Mouse (Mus musculus): ENCODE data around the gene Gstm6.
"Not testable (repeated sequence)": the region's sequence is repeated elsewhere in the genome, so short reads cannot be mapped to it uniquely, and the experiment has no call there.

Gene Gstm6

DNA sequence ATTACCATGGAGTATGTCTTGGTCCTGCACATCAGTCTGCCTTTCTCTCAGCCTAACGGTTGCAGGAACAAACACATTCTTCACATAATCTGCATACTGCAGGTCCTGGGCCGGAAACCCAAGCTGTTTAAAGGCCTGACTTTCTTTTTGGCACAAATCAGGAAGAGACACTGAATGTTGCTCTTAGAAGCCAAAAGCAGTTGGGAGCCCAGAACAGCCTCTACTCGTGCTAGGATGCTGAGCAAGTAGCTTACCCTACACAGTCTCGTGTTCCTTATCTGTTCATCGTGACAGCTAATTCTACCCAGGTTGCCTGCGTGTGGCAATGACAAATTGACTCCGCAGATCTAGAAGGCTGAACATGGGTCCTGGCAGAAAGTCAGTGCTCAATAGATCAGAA, 3.0 kb downstream of the Gstm6 start:
- DNase-seq = no peak

DNA sequence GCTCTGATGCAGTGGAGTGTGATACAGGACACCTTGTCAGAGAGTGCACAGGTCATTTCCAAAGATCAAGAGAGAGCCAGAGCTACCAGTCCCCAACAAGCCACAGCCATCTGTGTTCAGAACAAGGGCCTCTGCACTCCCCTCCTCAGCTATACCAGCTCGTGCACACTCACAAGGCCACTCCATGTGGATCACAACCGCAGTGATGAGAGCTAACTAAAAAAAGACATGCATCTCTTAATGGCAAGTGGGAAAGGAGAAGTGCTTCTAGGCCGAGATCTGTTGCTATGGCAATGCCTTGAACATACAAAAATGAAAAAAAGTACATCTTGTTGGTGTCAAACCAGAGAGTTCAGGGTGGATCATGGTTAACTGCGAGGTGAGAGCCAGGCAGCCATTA, 3.7 kb downstream of the Gstm6 start:
- DNase-seq = no peak

- DNase-seq = peak; percentile 75 to 80
Measured at GRCm38 (mm10) chr3:107939403-107939802, 4.1 kb downstream of the Gstm6 start.

DNA sequence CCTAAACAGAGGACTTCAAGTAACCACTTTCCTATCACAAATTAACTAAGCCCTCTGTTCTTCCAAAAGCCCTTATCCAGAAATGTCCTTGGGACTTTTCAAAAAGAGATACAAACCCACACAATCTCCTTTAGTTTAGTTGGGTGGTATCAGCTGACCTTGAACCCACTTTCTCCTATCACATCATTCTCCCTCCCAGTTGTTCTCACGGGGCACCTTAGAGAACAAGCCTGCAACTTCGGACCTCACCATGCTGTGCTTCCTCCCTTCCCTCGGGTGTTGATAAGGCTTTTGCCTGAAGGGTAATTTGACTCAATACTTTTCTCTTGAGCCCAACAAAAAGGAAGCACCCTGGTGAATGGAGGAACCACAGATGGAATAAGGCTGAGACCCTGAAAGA, 7.7 kb downstream of the Gstm6 start:
- DNase-seq = no peak

GRCm38 (mm10) chr3:107935268-107935667, 8.3 kb downstream of the Gstm6 start:
- DNase-seq = no peak

DNA sequence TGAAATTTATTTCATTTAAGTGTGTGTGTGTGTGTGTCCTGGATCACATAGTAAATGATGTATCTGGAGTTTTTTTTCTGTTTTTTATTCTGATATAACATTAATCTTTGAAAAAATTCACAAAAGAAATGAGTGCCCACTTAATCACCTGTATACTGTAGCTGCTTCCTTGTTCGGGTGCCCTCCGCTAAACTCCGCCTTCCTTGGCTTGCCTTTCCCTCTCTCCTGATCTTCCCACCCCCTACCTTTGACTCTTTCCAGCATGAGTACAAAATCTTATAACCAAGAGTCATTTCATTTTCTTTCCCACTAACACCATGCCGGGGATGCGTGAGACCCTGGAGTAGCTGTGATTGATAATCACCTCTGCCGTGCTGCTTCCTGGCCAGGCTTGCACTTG, 11.4 kb downstream of the Gstm6 start:
- DNase-seq = no peak

DNA sequence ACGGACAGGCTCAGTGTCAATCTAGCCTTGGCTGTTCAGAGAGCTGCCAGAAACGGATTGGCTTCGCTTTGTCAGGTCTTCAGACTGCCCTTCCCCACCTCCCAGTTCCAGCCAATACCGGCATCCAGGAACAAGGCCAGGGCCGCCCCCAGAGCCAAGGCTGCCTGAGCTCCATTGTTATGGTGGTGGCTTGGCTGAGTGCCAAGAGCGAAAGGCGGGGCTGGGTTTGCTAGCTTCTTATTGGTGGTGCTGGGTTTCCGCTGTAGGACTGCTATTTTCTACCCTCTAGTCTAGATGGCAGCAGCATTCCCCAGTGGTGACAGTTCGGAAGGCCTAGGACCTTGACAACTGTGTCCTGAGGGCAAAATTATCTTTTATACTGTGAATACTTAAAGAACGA, 11.9 kb downstream of the Gstm6 start, which contains the start of gene Gstm7:
Gene Gstm7 (minus strand): TSS at position 148 of the 400 bp plus-strand sequence.
- DNase-seq = peak; percentile 98 to 99

GRCm38 (mm10) chr3:107931134-107931533, 12.4 kb downstream of the Gstm6 start:
- no peak for DNase-seq

- no peak for DNase-seq
Measured at GRCm38 (mm10) chr3:107929731-107930130, 13.8 kb downstream of the Gstm6 start.

DNA sequence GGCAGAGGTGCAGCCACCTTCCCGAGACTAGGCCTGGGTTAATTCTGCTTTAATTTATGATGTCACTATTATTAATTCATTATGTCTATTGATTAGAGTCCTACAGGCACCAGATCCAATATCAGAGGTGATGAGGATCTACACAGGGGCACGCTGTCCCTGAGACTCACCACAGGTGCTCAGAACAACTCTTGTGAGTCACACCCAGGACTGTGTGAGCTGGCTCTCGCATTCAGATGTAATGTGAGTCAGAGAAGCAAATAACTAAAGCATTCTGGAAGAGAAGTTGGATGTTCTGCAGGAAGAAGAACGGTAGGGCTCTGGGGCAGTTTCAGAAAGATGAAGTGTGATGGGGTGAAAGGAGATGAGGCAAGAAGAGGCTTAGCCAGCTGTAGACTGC, 14.3 kb downstream of the Gstm6 start:
- no peak for DNase-seq

GRCm38 (mm10) chr3:107928691-107929090, 14.9 kb downstream of the Gstm6 start:
- DNase-seq = no peak

DNA sequence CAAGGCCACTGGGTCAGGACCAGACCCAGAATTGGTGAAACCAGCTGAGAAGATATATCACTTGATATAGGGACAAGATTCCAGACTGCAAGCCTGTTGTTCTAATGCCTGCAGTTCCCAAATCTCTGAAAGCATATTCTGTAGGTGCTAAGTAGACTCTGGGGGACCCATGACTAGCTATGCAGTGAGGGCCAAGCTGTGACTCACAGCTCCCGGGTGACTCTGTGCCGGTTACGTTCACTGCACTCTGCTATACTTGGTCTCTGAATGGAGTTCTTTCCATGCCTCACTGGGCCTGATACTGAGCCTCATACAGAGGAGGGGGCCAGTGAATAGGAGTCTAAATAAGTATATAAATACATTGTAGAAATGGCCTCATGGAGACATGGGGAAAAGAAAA, 15.7 kb downstream of the Gstm6 start:
- no peak for DNase-seq

DNA sequence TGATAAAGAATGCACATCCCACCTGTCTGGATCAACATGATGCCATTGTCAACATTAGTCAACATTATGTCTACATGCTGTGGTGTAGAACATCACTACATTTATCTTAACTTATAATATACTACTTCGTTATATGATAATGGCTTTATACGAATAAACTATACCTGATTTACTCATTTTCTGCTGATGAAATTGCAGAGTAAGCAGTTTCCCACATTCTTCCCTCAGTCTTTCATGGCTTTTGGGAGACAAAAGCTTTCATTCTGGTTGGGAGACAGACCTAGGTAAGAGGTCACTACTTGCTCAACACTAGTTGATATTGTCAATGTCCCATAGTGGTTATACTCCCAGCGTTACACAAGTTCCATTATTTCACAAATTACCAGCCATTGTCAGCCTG, 18.2 kb downstream of the Gstm6 start:
- no peak for DNase-seq

GRCm38 (mm10) chr3:107920348-107920747, 23.2 kb downstream of the Gstm6 start:
- no peak for DNase-seq

GRCm38 (mm10) chr3:107917783-107918408, 25.7 kb downstream of the Gstm6 start:
- DNase-seq = peak; percentile 67 to 73

GRCm38 (mm10) chr3:107917097-107917496, 26.5 kb downstream of the Gstm6 start:
- DNase-seq = no peak

DNA sequence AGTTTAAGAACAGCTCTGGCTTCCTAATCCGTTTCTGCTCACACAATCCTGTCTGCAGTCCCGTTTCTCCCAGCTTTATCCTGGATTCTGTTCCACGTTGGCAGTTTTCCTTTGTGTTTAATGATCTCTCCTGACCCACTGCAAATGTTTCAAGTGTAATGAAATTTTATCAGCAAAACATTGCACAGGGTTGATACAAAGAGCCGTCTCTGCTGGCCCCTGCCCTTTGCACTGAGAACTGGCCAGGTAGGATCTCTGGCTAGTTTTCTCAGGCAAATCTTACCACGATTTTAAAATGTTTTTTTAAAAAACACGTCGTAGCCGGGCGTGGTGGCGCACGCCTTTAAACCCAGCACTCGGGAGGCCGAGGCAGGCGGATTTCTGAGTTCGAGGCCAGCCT, 26.9 kb downstream of the Gstm6 start:
- DNase-seq = no peak

GRCm38 (mm10) chr3:107905942-107906341, 37.6 kb downstream of the Gstm6 start:
- DNase-seq = no peak

DNA sequence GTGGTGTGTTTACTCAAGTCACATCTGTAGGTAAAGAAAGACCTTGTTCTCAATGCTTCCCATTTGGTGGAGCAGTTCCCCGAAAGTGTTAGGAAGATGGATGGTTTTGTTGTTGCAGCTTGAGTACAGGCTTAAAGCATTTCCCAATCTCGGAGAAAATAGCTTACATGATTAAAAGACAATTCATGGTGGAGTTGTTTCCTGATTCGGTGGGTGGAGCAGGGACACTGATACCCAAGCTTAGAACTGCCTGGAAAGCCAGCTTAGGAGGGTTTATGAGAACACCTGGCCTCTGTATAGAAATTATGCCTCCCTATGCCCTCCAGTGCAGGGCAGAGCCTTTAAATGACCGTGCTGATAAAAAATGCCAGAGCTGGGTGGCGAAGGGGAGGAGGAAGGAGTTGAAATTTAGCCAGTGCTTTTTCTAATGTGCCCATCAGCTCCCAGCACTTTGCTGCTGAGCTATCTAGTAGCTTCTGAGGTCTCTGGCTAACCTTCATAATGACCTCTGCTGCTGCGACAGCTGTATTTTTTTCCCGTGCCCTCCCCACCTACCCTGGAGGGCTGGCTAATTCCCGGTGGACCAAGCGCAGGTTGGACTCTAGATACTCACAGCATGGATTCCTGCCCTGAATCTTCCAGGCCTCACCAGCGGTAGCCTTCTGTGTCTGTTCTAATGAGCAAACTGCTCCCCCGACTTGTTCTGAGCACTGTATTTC, 42.4 kb downstream of the Gstm6 start:
- DNase-seq = peak in 1 of 2 experiments; percentile 22

DNA sequence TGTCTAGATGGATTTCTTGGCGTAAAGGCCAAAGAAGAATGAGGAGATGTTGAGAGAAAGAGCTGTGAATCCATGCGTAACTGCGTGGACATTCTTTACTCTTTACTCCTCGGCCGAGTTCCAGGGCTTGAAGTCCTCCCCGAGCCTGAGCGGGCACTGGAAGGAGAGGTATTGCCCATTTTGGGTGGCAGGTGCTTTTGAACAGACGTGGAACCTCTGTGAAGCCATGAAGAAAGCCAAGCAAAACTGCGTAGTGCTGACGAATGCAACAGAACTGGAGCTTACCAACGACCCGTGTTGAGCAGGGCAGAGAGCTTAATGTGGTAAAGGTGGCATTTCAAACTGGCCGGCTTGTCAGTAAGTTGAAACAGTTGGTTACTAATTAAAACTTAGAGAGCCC, 44.9 kb downstream of the Gstm6 start:
- peak in 1 of 2 experiments; percentile 34 for DNase-seq

- peak; percentile 88 to 92 for DNase-seq
Measured at GRCm38 (mm10) chr3:107895720-107896569, 47.6 kb downstream of the Gstm6 start, which contains the start of gene Gstm5. Gstm5 (plus strand) TSS chr3:107895821.

DNA sequence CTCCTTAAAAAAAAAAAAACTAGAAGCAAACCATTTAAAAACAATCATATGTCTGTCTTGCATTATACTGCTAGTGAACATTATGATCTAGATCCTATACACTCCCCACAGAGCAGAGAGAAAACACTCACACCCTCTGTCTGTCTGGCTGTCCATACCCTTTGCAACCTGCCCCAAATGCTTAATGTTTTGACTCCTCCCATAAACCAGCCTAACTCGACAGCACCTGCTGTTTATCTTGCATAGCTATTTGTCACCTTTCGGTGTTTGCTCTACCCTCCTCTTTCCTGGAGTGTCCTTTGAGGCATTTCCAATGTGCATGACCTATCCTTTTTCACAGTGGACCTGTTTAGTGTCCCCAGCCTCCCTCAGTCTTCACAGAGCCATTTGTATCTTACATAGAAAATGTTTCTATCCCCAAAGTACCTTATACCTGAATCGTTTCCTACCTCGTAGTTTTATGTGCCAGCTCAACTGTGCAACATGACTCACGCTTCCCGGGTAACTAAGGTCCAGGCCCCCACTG, 48.3 kb downstream of the Gstm6 start:
- no peak for DNase-seq

GRCm38 (mm10) chr3:107889236-107889635, 54.3 kb downstream of the Gstm6 start:
- not testable (repeated sequence) for DNase-seq
